Mouse (Mus musculus): ENCODE data around the gene Pxmp4. TPM values are rescaled to one million over a fixed set of nuclear protein-coding genes. Genes with fewer than 3 reads are reported as not detected.

Pxmp4 gene
- polyA plus RNA-seq, 1 experiment, result 9.5 TPM

- peaks cover 2% of the 10 kb centered on the region for H3K4me1 ChIP-seq (ENCODE audit: control insufficient read depth, insufficient read depth, low read length)
- no peaks in the 10 kb centered on the region for H3K36me3 ChIP-seq (ENCODE audit: control insufficient read depth, insufficient read depth, low read length, poor library complexity, severe bottlenecking)
- H3K9me3 ChIP-seq (replicated peaks; ENCODE audit: control insufficient read depth, insufficient read depth, low read length, poor library complexity, severe bottlenecking), result no peaks in the 10 kb centered on the region
- H3K27ac ChIP-seq (ENCODE audit: insufficient read depth, low read length), result no peak overlapping the region
- peaks cover 2% of the 10 kb centered on the region; the same call in 1 of the 2 replicates for H3K27me3 ChIP-seq (ENCODE audit: control insufficient read depth, insufficient read depth, low read length, poor library complexity, severe bottlenecking)
- 0 out of 2 replicates have a peak overlapping the region, but pooled peaks have one; percentile 36 for H3K9ac ChIP-seq (ENCODE audit: low read depth, poor library complexity, severe bottlenecking)
- TF ChIP-seq CTCF (IDR thresholded peaks at IDR 0.05; ENCODE audit: low read depth, low read length) (peak; percentile 4), EP300 (IDR thresholded peaks at IDR 0.05; ENCODE audit: insufficient read depth, low read depth, low read length) (no peak)
- no peak overlapping the region for H3K4me3 ChIP-seq (ENCODE audit: low read depth, low read length)
Measured at GRCm38 (mm10) chr2:154549886-154550189, 53.7 kb downstream of the Pxmp4 start.

GRCm38 (mm10) chr2:154549127-154549885 lies 54.2 kb downstream of the Pxmp4 start:
- no peak overlapping the region for H3K27ac ChIP-seq (ENCODE audit: insufficient read depth, low read length)
- no peaks in the 10 kb centered on the region for H3K9me3 ChIP-seq (replicated peaks; ENCODE audit: control insufficient read depth, insufficient read depth, low read length, poor library complexity, severe bottlenecking)
- H3K4me1 ChIP-seq (ENCODE audit: control insufficient read depth, insufficient read depth, low read length), result peaks cover 2% of the 10 kb centered on the region
- peak overlapping the region; percentile 36; the same call in 1 of the 2 replicates for H3K9ac ChIP-seq (ENCODE audit: low read depth, poor library complexity, severe bottlenecking)
- H3K4me3 ChIP-seq (ENCODE audit: low read depth, low read length), result peak overlapping the region; percentile 27
- no peaks in the 10 kb centered on the region for H3K36me3 ChIP-seq (ENCODE audit: control insufficient read depth, insufficient read depth, low read length, poor library complexity, severe bottlenecking)
- peaks cover 2% of the 10 kb centered on the region; the same call in 1 of the 2 replicates for H3K27me3 ChIP-seq (ENCODE audit: control insufficient read depth, insufficient read depth, low read length, poor library complexity, severe bottlenecking)
- TF ChIP-seq EP300 (IDR thresholded peaks at IDR 0.05; ENCODE audit: insufficient read depth, low read depth, low read length), result no peak
- TF ChIP-seq POLR2A (IDR thresholded peaks at IDR 0.05; ENCODE audit: insufficient read depth, low read length), result no peak
- no peak for TF ChIP-seq CTCF (IDR thresholded peaks at IDR 0.05; ENCODE audit: low read depth, low read length)

- Histone ChIP-seq H3K27me3 (ENCODE audit: control insufficient read depth, insufficient read depth, low read length, poor library complexity, severe bottlenecking) (peaks cover 2% of the 10 kb centered on the region; the same call in 1 of the 2 replicates), H3K4me3 (ENCODE audit: low read depth, low read length) (no peak overlapping the region), H3K36me3 (ENCODE audit: control insufficient read depth, insufficient read depth, low read length, poor library complexity, severe bottlenecking) (no peaks in the 10 kb centered on the region), H3K4me1 (ENCODE audit: control insufficient read depth, insufficient read depth, low read length) (peaks cover 3% of the 10 kb centered on the region), H3K9me3 (replicated peaks; ENCODE audit: control insufficient read depth, insufficient read depth, low read length, poor library complexity, severe bottlenecking) (no peaks in the 10 kb centered on the region), H3K9ac (ENCODE audit: low read depth, poor library complexity, severe bottlenecking) (no peak overlapping the region), H3K27ac (ENCODE audit: insufficient read depth, low read length) (no peak overlapping the region)
- TF ChIP-seq EP300 (IDR thresholded peaks at IDR 0.05; ENCODE audit: insufficient read depth, low read depth, low read length), result no peak
- no peak for TF ChIP-seq CTCF (IDR thresholded peaks at IDR 0.05; ENCODE audit: low read depth, low read length)
- no peak for TF ChIP-seq POLR2A (IDR thresholded peaks at IDR 0.05; ENCODE audit: insufficient read depth, low read length)
Measured at GRCm38 (mm10) chr2:154548688-154549087, 54.8 kb downstream of the Pxmp4 start.

GRCm38 (mm10) chr2:154546711-154547110 lies 56.8 kb downstream of the Pxmp4 start, which contains the start of gene 1700003F12Rik:
TSS of gene 1700003F12Rik (plus strand) at chr2:154547085.
- TF ChIP-seq EP300 (IDR thresholded peaks at IDR 0.05; ENCODE audit: insufficient read depth, low read depth, low read length) (no peak), CTCF (IDR thresholded peaks at IDR 0.05; ENCODE audit: low read depth, low read length) (no peak), POLR2A (IDR thresholded peaks at IDR 0.05; ENCODE audit: insufficient read depth, low read length) (no peak)
- Histone ChIP-seq H3K36me3 (ENCODE audit: control insufficient read depth, insufficient read depth, low read length, poor library complexity, severe bottlenecking) (no peaks in the 10 kb centered on the region), H3K4me3 (ENCODE audit: low read depth, low read length) (no peak within 1 kb of the TSS), H3K27me3 (ENCODE audit: control insufficient read depth, insufficient read depth, low read length, poor library complexity, severe bottlenecking) (peaks cover 2% of the 10 kb centered on the region; the same call in 1 of the 2 replicates), H3K4me1 (ENCODE audit: control insufficient read depth, insufficient read depth, low read length) (peaks cover 3% of the 10 kb centered on the region), H3K9me3 (replicated peaks; ENCODE audit: control insufficient read depth, insufficient read depth, low read length, poor library complexity, severe bottlenecking) (no peaks in the 10 kb centered on the region), H3K9ac (ENCODE audit: low read depth, poor library complexity, severe bottlenecking) (no peak within 1 kb of the TSS), H3K27ac (ENCODE audit: insufficient read depth, low read length) (no peak within 1 kb of the TSS)

- no peak overlapping the region for H3K27ac ChIP-seq (ENCODE audit: insufficient read depth, low read length)
- no peak for TF ChIP-seq CTCF (IDR thresholded peaks at IDR 0.05; ENCODE audit: low read depth, low read length)
- TF ChIP-seq EP300 (IDR thresholded peaks at IDR 0.05; ENCODE audit: insufficient read depth, low read depth, low read length), result no peak
- TF ChIP-seq POLR2A (IDR thresholded peaks at IDR 0.05; ENCODE audit: insufficient read depth, low read length), result no peak
- peaks cover 2% of the 10 kb centered on the region for H3K4me1 ChIP-seq (ENCODE audit: control insufficient read depth, insufficient read depth, low read length)
- no peak overlapping the region for H3K9ac ChIP-seq (ENCODE audit: low read depth, poor library complexity, severe bottlenecking)
- H3K27me3 ChIP-seq (ENCODE audit: control insufficient read depth, insufficient read depth, low read length, poor library complexity, severe bottlenecking), result no peaks in the 10 kb centered on the region
- no peak overlapping the region for H3K4me3 ChIP-seq (ENCODE audit: low read depth, low read length)
- H3K36me3 ChIP-seq (ENCODE audit: control insufficient read depth, insufficient read depth, low read length, poor library complexity, severe bottlenecking), result no peaks in the 10 kb centered on the region
- no peaks in the 10 kb centered on the region for H3K9me3 ChIP-seq (replicated peaks; ENCODE audit: control insufficient read depth, insufficient read depth, low read length, poor library complexity, severe bottlenecking)
Measured at GRCm38 (mm10) chr2:154543567-154544347, 59.8 kb downstream of the Pxmp4 start.

- Histone ChIP-seq H3K9me3 (replicated peaks; ENCODE audit: control insufficient read depth, insufficient read depth, low read length, poor library complexity, severe bottlenecking) (no peaks in the 10 kb centered on the region), H3K36me3 (ENCODE audit: control insufficient read depth, insufficient read depth, low read length, poor library complexity, severe bottlenecking) (peaks cover 5% of the 10 kb centered on the region), H3K4me1 (ENCODE audit: control insufficient read depth, insufficient read depth, low read length) (peaks cover 1% of the 10 kb centered on the region), H3K9ac (ENCODE audit: low read depth, poor library complexity, severe bottlenecking) (no peak overlapping the region), H3K27ac (ENCODE audit: insufficient read depth, low read length) (no peak overlapping the region), H3K27me3 (ENCODE audit: control insufficient read depth, insufficient read depth, low read length, poor library complexity, severe bottlenecking) (no peaks in the 10 kb centered on the region), H3K4me3 (ENCODE audit: low read depth, low read length) (no peak overlapping the region)
- TF ChIP-seq CTCF (IDR thresholded peaks at IDR 0.05; ENCODE audit: low read depth, low read length) (no peak), EP300 (IDR thresholded peaks at IDR 0.05; ENCODE audit: insufficient read depth, low read depth, low read length) (no peak), POLR2A (IDR thresholded peaks at IDR 0.05; ENCODE audit: insufficient read depth, low read length) (no peak)
Measured at GRCm38 (mm10) chr2:154541630-154542029, 61.9 kb downstream of the Pxmp4 start.

Measured in ES-Bruce4 (cell line).